Mouse (Mus musculus) liver, postnatal 0 days (tissue): ENCODE data around the gene Atxn7l1.

Source experiments
- CTCF ChIP-seq: sonication (generic); IDR thresholded peaks from 2 replicates; pipeline ENCODE4 v1.5.1; 2016; ENCODE audit warnings: antibody characterized with exemption, low read depth
- EP300 ChIP-seq: IDR thresholded peaks from 2 replicates; pipeline ENCODE4 v1.6.1; 2016; ENCODE audit warnings: antibody characterized with exemption, low read depth, mild to moderate bottlenecking

DNA sequence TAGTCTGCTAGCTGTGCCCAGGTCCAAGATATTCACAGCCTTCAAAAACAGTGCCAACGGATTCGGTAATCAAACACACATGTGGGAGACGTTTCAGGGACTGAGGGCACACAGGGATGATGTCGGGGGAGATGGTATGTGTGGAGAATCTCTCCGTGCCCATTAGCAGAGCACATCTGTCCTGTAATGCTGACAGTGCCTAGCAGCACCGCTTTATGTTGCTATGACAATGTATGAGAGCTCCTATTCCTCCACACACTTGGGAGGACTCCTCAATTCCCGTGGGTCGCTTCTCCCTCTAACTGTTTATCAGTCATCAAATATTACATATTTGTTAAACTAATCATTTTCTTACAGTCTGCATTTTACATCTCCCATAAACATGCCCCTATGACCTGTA lies 45.9 kb upstream of the Atxn7l1 start:
- TF ChIP-seq CTCF (no peak), EP300 (no peak)
